Mouse (Mus musculus): Measurements from ENCODE around the gene Trap1a.
"Not testable (repeated sequence)": the region's sequence is repeated elsewhere in the genome, so short reads cannot be mapped to it uniquely, and the experiment has no call there.

Trap1a gene

DNA sequence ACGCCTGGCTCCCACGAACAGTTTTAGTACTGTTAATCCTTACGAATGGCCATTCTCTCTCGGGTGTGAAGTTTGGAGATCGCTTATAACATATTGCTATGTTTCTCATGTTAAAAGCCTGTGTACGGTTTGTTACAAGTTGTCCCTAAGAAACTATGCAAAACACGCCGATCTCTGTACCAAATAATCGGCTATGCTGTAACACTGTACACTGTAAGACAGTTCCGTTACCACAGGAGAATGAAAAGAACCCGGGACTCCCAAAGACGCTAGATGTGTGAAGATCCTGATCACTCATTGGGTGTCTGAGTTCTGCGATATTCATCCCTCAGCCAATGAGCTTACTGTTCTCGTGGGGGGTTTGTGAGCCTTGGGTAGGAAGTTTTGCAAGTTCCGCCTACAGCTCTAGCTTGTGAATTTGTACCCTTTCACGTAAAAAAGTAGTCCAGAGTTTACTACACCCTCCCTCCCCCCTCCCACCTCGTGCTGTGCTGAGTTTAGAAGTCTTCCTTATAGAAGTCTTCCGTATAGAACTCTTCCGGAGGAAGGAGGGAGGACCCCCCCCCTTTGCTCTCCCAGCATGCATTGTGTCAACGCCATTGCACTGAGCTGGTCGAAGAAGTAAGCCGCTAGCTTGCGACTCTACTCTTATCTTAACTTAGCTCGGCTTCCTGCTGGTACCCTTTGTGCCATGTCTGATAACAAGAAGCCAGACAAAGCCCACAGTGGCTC, at the start of gene Trap1a:
TSS of gene Trap1a (plus strand) at position 421 of the 732 bp plus-strand sequence.
- no peak for DNase-seq (ENCODE audit: low spot score)

DNA sequence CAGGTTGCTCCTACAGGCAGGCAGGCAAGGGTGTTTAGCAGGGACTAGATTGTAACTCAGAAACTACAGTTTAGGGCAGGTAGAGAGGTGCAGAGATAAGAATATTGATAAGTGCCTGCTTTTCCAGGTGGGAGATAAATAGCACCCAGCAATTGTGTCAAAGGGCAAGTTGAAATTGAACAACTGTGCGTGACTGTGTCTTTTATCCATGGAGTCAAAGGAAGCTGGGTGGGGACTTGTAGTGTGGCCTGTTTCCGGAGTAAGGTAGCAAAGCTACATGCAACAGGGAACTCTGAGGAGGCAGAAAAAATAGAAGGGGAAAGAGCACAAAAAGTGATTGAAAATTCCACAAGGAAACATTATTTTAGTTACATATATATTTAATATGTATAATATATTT, 40.4 kb upstream of the Trap1a start:
- DNase-seq (ENCODE audit: low spot score) = no peak

DNA sequence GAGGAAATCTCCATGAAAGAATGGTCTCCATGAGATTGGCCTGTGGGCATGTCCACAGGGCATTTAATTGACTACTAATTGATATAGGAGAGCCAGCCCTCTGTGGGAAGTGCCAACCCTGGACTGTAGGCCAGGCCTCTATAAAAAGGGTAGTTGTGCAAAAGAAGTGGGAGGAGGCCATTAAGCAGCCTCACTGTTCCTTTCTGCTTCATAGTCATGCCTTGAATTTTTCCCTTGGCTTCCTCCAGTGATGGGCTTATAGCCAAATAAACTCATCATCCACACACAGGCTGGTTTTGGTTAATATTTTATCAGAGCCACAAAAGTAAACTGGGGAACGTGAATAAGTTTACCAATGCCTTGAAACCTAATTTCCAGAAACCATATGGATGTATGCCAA, 38.2 kb upstream of the Trap1a start:
- DNase-seq (ENCODE audit: low spot score) = no peak

DNA sequence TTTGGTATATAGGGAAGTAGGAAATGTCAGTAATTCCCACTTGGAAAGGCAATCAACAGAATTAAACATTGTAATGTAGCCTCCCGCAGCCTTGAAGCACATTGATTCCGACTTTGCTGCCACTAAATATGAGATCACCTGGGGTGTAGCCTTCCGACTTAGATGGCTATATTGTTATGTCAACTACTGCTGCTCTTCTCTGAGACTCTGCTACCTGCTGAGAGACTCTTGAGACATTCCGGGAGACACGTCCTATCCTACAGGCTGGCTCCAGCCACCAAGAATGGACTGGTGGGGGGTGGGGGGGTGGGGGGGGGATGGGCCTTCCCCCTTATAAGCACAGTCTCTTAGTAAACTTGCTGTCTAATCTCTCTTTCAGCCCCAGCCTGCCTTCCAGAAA, 16.1 kb upstream of the Trap1a start:
- not testable (repeated sequence) for DNase-seq (ENCODE audit: low spot score)

DNA sequence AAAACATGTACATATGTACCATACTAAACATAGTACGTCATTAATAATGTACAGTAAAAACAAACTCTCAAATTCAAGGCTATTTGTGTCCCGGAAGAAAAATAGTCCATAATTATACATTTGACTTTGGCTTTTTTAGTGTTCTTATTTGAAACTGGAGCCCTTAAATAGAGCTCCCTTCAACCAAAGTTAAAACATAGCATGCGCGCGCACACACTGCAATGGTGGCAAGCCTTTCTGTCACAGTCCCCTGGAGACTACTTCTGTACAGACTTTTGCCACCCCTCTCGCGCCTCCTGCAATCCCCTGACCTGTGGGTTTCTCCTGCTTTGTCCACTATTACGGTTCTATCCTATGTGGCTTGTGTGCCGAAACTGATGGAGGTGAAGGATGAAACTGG, 900 bp upstream of the Trap1a start:
- DNase-seq (ENCODE audit: low spot score) = no peak

DNA sequence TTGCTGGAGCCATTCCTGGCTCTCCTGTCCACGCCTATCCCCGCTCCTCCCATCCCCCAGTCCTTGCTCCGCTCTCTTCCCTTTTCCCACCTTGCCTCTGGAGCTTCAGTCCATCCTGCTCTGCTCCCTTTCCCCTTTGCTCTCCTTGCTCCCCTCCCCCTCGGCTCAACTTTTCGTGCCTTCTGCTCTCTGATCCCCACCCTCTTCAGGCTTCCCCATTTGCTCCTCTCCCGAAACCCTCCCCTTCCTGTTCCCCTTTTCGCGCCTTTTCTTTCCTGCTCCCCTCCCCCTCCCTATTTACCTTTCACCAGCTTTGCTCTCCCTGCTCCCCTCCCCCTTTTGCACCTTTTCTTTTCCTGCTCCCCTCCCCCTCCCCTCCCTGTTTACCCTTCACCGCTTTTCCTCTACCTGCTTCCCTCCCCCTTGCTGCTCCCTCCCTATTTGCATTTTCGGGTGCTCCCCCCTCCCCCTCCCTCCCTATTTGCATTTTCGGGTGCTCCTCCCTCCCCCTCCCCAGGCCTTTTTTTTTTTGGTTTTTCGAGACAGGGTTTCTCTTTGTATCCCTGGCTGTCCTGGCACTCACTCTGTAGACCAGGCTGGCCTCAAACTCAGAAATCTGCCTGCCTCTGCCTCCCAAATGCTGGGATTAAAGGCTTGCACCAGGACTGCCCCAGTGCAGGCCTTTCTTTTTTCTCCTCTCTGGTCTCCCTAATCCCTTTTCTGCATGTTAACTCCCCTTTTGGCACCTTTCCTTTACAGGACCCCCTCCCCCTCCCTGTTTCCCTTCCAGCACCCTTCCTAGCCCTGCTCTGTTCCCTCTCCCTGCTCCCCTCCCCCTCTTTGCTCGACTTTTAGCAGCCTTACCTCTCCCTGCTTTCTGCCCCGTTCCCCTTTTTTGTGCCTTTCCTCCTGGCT, 1.3 kb downstream of the Trap1a start:
- no peak for DNase-seq (ENCODE audit: low spot score)

DNA sequence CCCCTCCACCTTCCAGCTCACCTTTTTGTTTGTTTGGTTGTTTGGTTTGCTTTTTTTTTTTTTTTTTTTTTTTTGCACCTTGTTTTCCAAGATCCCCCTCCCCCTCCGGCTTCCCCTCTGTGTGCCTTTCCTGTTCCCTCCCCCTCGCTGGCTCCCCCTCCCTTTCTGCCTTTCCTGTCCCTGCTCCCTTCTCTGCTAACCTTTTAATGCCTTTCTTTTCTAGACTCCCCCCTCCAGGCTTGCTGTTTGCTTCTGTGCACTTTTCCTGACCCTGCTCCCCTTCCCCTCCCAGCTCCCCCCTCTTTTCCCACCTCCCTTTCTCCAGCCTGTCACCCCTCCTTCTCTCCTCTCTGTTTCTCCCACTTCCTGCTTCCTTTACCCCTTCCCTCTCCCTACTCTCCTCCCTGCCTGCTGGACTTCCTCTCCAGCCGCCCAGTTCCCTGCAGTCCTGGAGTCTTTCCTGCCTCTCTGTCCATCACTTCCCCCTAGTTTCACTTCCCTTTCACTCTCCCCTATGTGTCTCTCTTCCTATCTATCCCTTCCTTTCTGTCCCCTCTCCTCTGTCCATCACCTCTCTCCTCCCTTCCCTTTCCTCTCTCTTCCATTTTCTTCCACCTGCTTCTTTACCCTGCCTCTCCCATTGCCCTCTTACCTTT, 2.1 kb downstream of the Trap1a start:
- no peak for DNase-seq (ENCODE audit: low spot score)

DNA sequence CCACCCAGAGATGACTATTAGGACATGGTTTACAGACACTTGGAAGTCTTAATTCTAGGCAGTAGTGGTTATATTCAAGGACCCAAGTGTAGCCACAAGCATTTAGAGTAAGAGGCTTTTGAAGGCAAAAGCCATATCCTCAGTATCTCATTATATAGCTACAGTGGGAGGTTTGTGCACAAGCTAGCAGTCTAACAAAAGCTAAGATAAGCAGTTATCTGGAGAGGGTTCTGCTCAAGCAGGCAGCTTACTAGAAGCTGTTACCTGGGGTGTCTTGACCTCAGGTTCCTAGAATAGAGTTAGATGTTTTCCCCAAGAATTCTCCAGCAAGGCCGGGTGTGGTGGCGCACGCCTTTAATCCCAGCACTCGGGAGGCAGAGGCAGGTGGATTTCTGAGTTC, 6.1 kb downstream of the Trap1a start:
- no peak for DNase-seq (ENCODE audit: low spot score)

DNA sequence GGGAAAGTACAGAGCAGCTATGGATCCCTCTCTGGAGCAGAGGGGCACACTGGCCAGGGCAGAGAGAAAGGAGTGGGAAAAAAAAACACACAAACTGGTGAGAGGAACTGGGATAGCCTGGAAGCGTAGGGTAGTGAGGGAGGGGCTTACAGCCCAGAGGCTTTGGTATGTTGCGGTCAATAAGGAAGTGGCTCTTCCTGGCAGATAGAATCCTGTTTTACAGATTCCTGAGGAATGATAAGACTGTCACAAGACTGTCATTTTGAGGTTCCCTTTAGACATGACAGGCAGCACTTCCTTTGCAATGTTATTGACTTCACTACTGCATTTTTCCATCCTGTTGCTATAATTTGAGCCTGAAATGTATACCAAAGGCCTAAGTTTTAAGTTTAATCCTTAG, 7.7 kb downstream of the Trap1a start:
- no peak for DNase-seq (ENCODE audit: low spot score)

DNA sequence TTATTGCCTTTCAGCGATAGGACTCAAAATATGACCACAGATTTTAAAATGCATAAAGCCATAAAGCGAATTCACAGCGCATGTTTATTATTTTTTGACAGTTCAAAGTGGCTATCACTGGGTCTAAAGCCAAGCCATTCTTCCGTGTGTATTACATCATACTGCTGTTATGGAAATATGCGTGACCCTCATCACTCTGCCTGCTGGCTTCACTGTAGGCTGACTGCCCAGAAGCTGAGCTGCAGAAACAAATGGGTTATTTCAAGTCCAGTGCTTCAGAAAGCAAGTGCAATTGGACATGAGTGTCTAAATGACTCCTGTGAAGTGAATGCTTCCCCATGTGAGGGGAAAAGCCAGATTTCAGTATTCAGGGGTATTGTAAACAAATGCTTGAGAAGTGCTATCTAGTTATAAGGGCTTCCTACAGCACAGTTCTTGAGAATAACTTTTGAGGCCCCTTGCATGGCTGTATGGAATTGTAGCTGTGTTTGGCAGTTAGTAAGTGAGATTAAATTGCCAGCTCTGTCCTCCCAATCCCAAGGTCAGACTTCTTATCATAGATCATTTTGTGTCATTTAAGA, 18.8 kb downstream of the Trap1a start:
- DNase-seq (ENCODE audit: low spot score) = no peak

DNA sequence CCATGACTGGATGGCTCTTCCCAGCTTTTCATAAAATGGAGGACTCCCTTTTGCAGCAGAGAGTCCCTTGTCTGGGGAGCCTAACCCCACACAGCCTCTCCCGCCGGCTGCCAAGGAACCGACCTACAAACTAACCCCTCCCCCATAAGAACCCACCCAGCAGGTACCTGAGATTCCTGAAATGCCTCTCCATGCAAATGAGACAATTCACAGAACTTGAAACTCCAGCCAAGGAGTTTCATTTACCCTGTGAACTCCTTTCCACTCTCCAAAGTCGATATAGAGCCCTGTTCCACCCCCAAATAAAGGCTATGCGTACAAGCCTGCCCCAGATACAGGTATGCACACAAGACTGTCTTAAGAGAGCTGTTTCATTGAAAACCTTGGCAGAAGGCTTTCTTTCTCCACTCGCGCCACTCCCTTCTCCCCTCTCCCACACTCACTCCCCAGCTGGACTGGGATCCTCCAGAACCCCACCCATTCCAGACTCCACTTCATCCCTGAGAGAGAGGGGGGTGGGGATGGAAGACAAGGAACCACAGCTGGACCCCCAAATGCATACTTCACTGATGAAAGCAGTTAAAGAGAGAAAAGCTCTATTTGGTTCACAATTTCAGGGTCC, 24.3 kb downstream of the Trap1a start:
- DNase-seq (ENCODE audit: low spot score) = no peak

DNA sequence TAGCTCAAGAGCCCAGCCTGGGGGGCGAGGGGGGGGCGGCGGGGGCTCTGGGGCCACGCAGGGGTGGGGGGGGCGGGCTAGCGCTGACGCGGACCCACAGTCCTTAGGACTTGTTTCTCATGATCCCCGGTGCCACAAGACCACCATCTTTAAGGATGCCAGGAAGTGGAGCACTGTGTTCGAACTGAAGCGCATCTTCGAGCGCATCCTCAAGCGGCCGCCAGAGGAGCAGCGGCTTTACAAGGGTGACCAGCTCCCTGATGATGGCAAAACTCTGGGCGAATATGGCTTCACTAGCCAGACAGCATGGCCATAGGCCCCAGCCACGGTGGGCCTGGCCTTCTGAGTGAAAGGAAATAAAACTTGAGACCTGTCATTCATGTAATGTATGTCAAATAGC, 24.9 kb downstream of the Trap1a start:
- no peak for DNase-seq (ENCODE audit: low spot score)

DNA sequence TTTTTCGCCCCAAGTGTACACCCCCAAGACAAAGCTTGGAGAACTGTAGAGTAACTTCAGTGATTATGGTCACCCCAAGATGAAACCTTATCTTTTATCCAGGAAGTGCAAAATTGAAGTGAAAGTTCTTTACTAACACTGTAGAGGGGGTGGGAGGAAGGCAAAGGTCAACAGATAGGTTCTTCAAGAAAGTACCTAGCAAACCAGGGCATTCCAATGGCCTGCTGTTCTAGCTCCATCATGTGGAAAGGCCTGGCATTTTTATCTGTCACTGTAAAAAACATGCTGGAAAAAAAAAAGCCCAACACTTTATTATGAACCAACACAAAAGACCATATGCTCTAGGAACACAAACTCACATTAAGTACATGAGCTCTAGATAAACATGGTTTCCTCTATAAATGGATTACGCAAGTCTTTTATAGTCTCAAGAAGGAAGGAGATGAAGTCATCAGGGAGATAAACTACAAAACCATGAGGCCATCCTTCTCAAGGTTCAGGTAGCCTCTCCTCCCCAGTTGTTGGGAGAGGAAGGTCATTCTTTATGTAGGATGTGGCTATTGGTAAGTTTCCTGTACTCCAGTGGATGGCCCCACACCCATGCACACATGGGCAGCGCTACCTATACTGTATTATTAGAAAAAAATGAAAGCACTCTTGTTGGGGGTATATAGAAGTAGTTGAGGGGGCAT, 33.5 kb downstream of the Trap1a start:
- no peak for DNase-seq (ENCODE audit: low spot score)

DNA sequence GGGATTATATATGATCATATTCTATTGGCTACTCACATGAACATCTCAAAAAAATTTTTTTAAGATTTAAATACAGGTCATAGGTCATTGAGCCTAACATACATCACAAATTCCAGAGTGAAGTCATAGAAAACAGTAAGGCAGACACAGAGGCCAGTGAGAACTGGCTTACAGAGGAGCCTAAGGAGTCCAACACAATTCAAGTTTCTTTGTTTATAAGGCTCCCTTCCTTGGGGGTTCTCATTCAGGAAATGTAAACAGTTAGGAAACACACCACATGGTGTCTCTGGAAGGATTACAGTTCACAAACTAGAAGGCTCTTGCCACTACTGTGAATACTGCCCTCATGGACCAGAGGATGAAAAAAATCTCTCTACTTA, 34.0 kb downstream of the Trap1a start:
- DNase-seq (ENCODE audit: low spot score) = no peak

DNA sequence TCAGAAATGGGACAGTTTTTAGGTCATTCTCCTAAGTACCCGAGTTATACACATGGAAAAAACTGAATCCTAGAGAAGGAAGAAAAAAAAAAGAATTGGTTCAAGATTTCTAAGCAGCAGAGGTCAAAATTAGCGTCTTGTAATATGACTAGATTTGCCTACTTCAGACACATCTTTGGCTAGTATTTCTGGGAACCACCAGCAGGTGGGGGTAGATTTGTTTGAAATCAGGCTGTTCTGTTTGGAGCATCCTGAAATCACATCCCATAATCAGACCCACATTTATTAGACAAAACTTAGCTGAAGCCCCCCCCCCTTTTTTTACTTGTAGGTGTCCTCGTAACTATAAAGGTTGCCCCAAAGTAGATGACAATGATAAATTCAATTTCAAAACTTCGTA, 35.6 kb downstream of the Trap1a start:
- DNase-seq (ENCODE audit: low spot score) = no peak

DNA sequence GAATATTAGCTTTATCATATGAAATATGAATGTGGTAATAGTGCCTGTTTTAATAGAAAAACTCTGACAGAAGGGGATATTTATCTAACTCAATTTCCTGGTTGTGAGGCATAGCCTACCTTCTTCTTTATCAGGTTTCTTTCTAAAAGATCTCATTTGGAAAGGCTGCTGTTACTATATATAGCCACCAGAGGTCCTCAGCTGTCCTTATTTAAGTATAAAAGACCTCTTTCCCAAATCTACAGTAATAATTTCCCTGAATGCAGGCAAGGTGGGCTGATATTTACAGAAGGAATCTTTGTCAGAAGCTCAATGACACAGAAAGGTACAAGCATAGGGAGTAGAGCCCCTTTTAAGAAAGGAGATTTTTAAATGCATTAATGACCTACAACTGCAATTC, 39.2 kb downstream of the Trap1a start:
- peak; percentile 5 for DNase-seq (ENCODE audit: low spot score)

Data from MN1 (cell line).